Mouse (Mus musculus) E14TG2a.4 (cell line): Measurements from ENCODE around the gene Rapgef5.

Experiments
- H3K27me3 ChIP-seq: 2 replicates; pipeline ENCODE4 v1.6.1; 2014; ENCODE audit warnings: low read length, control low read depth; ENCODE audit not compliant: insufficient read depth
- H3K36me3 ChIP-seq: 2 replicates; pipeline ENCODE4 v1.6.1; 2014; ENCODE audit warnings: low read length, control low read depth; ENCODE audit not compliant: insufficient read depth
- H3K4me1 ChIP-seq: replicated peaks from 2 replicates; pipeline ENCODE4 v1.6.1; 2014; ENCODE audit warnings: low read depth, low read length, control low read depth
- H3K4me3 ChIP-seq: replicated peaks from 2 replicates; pipeline ENCODE4 v1.5.1; 2014; ENCODE audit warnings: mild to moderate bottlenecking, low read length
- H3K9me3 ChIP-seq: 2 replicates; pipeline ENCODE4 v1.6.1; 2014; ENCODE audit warnings: low read length, control low read depth
- CTCF ChIP-seq: conservative IDR thresholded peaks from 2 replicates; pipeline ENCODE4 v1.5.1; 2014; ENCODE audit warnings: low read length
- NANOG ChIP-seq: IDR thresholded peaks from 2 replicates; pipeline ENCODE4 v1.6.1; 2014; ENCODE audit warnings: borderline replicate concordance, low read length, mixed read lengths
- POU5F1 ChIP-seq: IDR thresholded peaks from 2 replicates; pipeline ENCODE4 v1.6.1; 2014; ENCODE audit warnings: low read length, borderline replicate concordance

Gene Rapgef5

DNA sequence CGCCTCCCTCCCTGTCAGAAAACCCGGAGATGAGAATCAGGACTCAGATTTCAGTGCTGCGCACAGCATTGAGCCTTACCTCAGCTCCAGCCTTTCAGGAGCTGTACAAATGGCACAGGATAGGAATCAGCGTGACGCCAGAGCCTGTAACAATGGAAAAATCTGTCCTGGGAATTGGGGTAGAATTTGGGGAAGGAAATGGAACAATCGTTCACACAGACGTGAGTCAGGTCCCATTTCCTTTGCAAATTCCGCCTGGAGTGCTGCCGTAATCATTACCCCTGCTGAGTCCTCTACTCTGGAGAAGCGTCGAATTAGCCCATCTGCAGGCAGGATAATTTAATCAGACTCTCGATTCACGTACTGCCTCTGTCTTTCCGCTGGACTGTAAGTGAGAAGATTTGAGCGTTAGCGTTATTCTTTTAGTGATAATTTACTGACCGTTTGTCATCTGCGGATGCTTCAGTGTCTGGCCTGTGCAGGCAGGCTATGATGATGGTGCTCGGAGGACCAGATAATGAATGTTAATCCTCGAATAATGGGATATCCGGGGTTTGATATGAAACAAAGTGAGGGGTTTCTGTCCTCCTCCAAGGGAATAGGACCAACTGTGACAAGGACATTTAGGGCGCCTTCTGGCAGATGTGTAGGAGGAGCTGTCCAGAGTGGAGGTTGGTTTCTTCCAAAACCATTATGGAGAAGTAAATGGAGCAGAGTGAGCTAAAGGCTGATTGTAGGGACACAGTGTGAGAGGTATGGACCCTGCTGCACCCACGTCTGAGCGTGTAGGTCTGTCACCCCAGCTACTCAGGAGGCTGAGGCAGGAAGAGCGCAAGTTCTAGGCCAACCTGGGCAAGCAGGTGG, 235.5 kb downstream of the Rapgef5 start:
- peaks cover 73% of the 10 kb centered on the region for H3K4me1 ChIP-seq
- H3K4me3 ChIP-seq: peak overlapping the region; percentile 7
- H3K9me3 ChIP-seq: no peaks in the 10 kb centered on the region
- H3K27me3 ChIP-seq: peaks cover 13% of the 10 kb centered on the region
- peaks cover 24% of the 10 kb centered on the region for H3K36me3 ChIP-seq
- TF ChIP-seq POU5F1 (no peak), NANOG (peak; percentile 83), CTCF (no peak)

DNA sequence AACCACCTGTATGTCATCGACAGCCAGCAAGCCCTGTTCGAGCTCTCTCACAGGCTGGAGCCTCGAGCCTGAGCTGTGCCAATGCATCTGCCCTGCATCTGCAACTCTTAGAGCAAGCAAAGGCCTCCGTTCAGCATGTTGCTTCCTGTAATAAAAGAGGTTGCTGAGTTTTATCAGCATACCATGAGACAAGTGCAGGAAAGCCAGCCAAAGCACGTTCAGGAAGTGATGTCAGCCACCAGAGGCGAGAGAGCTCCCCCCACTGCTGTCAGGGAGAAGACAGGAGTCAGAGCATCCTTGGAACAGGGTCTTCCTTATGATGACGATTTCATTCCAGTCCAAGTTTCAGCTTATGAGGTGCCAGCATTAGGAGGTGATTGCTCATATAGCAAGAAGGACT, 239.7 kb downstream of the Rapgef5 start:
- no peak overlapping the region for H3K4me3 ChIP-seq
- H3K9me3 ChIP-seq: no peaks in the 10 kb centered on the region
- peaks cover 9% of the 10 kb centered on the region for H3K27me3 ChIP-seq
- peaks cover 13% of the 10 kb centered on the region for H3K36me3 ChIP-seq
- TF ChIP-seq NANOG (no peak), POU5F1 (no peak), CTCF (no peak)
- peaks cover 33% of the 10 kb centered on the region for H3K4me1 ChIP-seq

DNA sequence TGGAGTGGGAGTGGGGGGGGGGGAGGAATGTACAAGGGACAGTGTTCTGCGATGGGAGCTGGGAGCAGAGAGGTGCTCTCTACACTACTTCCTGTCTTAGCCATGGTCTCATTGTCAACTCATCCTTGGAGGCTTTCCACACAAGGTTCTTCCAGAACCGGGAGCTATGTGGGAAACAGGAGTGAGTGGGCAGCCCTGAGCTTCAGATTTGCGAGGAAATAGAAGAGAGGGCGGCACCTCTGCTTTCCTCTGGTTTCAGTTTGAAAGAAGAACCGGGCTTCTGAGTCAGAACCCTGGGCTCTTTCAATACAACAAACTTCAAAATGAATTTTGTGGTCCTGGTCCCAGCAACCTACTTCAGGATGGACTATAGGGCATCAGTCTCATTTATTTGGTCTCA, 244.1 kb downstream of the Rapgef5 start:
- Histone ChIP-seq H3K36me3 (peaks cover 13% of the 10 kb centered on the region), H3K4me1 (peaks cover 19% of the 10 kb centered on the region), H3K27me3 (no peaks in the 10 kb centered on the region), H3K9me3 (no peaks in the 10 kb centered on the region), H3K4me3 (no peak overlapping the region)
- no peak for TF ChIP-seq NANOG
- TF ChIP-seq CTCF: no peak
- TF ChIP-seq POU5F1: no peak

DNA sequence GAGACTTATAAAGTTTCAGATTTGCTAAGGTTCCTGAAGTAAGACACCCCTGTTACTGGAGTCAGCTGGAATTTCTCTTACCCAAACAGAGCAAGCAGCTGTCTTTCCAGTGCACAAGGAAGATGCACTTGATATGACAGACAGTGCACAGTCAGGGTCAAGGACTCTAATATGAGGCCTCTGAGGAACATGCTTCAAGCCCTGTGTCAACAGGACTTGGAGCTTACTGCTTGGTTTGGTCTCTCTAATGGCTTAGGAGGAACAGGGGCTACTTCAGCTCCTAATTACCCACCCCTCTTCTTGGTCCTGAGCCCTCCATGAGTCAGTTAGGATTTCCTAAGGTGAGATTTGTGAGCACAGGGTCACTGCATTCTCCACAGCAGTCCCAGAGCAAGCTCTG, 244.6 kb downstream of the Rapgef5 start:
- no peaks in the 10 kb centered on the region for H3K9me3 ChIP-seq
- H3K4me1 ChIP-seq: peaks cover 19% of the 10 kb centered on the region
- no peak for TF ChIP-seq NANOG
- TF ChIP-seq POU5F1: no peak
- TF ChIP-seq CTCF: no peak
- H3K4me3 ChIP-seq: no peak overlapping the region
- H3K36me3 ChIP-seq: peaks cover 11% of the 10 kb centered on the region
- H3K27me3 ChIP-seq: no peaks in the 10 kb centered on the region

DNA sequence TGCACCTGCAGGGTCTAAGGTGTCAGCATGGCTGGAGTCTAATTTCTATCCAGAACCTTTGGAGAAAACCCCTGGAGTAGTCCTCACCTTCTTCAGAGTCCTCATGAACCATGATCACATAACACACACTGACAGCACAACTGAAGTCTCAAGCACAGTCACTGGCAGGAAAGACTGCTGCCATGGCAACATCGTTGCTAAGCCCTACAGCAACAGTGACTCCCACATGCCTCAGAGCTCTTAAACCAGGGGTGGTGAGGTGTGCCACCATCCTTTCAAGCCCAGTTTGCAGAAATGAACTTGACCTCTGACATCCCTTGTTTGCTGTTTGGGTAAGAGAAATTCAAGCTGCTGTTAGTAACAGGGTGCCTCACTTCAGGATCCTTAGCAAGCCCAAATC, 245.4 kb downstream of the Rapgef5 start:
- H3K4me3 ChIP-seq: no peak overlapping the region
- TF ChIP-seq POU5F1: no peak
- no peak for TF ChIP-seq NANOG
- TF ChIP-seq CTCF: no peak
- no peaks in the 10 kb centered on the region for H3K9me3 ChIP-seq
- peaks cover 2% of the 10 kb centered on the region; the same call in 1 of the 2 replicates for H3K36me3 ChIP-seq
- no peaks in the 10 kb centered on the region for H3K27me3 ChIP-seq
- peaks cover 13% of the 10 kb centered on the region for H3K4me1 ChIP-seq

DNA sequence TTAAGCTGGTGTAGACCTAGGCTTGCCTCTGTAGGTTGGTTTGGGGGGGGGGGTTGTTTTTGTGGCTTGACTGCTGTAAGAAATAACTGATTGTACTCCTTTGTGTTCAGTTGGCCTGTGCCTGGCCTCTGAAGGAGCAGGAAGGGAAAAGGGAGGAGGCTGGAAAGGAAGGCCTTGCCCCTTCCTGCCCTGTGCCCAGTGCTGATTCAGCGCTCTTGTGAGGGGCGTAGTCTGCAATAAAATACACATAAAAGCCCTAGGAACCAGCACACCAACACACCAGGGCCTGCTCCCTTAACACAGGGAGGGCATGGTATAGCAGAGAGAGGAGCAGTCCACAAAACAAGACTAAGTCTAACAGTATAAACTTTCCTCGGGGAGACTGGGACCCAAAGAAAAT, 247.0 kb downstream of the Rapgef5 start:
- no peak for TF ChIP-seq POU5F1
- TF ChIP-seq NANOG: no peak
- TF ChIP-seq CTCF: no peak
- no peaks in the 10 kb centered on the region for H3K36me3 ChIP-seq

DNA sequence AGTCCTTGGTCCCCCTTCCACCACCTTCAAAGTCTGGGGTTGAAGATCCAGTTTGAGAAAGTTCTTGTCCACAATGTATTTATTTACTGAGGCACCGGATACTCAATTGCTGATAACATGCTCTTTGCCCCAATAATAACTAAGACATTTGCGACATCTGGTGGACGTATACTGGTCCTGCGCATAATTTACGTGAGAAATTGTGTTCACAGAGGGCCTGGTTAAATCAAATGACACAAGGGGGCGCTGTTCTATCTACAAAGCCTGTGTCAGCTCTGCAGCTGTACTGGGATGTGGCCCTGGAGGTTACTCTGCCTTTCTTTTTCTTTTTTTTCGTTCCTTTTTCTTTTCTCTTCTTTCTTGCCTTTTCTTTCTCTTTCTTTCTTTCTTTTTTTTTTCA, 248.6 kb downstream of the Rapgef5 start:
- peak; percentile 96 for TF ChIP-seq CTCF
- no peak for TF ChIP-seq NANOG
- no peak for TF ChIP-seq POU5F1
- Histone ChIP-seq H3K9me3 (no peaks in the 10 kb centered on the region), H3K27me3 (no peaks in the 10 kb centered on the region), H3K4me1 (peaks cover 13% of the 10 kb centered on the region), H3K4me3 (no peak overlapping the region), H3K36me3 (no peaks in the 10 kb centered on the region)

More for the DNA sequence above, 247.0 kb downstream of the Rapgef5 start:
- Histone ChIP-seq H3K4me1 (peaks cover 13% of the 10 kb centered on the region), H3K27me3 (no peaks in the 10 kb centered on the region), H3K4me3 (no peak overlapping the region), H3K9me3 (no peaks in the 10 kb centered on the region)

DNA sequence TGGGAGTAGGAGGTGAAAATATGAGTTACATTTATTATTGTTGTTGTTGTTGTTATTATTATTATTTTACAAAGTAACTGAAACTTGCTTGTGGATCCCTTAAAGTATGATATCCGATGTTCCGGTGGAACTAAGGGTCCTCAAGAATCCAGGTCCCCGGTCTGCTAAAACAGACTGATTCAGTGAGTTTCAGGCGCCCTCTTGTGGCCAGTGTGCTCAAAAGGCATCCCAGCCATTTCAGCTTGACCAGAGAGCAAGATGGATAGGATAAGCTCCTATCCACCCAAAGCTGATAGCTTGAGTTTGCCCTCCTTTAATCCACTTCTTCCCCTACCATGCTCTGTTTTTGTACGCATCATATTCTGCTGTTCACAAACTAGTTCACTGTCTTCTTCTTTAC, 252.8 kb downstream of the Rapgef5 start:
- no peaks in the 10 kb centered on the region for H3K4me1 ChIP-seq
- no peak overlapping the region for H3K4me3 ChIP-seq
- H3K27me3 ChIP-seq: peaks cover 9% of the 10 kb centered on the region; the same call in 1 of the 2 replicates
- no peaks in the 10 kb centered on the region for H3K9me3 ChIP-seq
- TF ChIP-seq POU5F1 (no peak), NANOG (no peak), CTCF (peak; percentile 65)
- no peaks in the 10 kb centered on the region for H3K36me3 ChIP-seq

DNA sequence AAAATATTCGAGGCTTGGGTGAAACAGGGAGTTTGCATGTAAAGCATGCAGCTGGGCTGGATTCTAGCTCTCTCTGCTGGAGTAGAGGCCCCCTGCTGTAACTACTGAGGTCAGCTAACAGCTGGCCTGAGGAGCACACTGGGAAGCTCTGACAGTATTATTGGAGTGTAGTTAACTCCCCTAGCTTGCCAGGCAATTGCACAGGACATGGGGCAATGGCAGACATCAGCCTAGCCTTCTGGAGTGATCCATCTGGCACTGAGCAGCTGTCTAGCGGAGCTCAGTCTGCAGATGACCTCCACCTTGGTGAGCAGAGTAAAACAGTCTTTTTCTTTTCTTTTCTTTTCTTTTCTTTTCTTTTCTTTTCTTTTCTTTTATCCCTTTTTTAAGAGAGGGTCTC, 253.9 kb downstream of the Rapgef5 start:
- Histone ChIP-seq H3K9me3 (no peaks in the 10 kb centered on the region), H3K4me1 (no peaks in the 10 kb centered on the region), H3K36me3 (no peaks in the 10 kb centered on the region), H3K27me3 (peaks cover 9% of the 10 kb centered on the region; the same call in 1 of the 2 replicates), H3K4me3 (no peak overlapping the region)
- TF ChIP-seq CTCF (no peak), POU5F1 (no peak), NANOG (no peak)
